Mouse (Mus musculus): Measurements from ENCODE around the gene 1700025B11Rik. TPM values are rescaled to one million over a fixed set of nuclear protein-coding genes. Genes with fewer than 3 reads are reported as not detected.

Gene 1700025B11Rik
- not detected in 2 replicates for polyA plus RNA-seq (2014; fragmentation: Nextera tagmentation; extraction: Ambion mirVana)

DNA sequence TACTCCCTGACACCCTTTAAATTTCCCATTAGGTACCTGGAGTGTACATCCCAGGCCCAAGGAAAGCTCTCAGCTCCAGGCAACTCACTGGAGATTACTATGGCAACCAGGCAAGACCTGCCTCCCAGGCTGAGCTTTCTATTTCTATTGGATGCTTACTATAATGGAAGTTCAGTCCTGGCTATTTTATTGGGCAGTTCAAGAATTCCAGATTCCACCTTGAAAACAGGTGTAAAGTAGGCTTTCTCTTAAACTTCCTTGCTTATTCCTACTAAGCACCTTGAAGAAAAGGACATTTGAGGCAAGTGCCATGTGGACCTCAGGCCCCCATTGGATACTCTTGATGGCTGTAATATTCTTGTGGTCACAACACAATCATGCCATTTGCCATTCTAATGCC, at the start of gene 1700025B11Rik:
TSS of gene 1700025B11Rik (minus strand) at position 101 of the 400 bp plus-strand sequence.
- ATAC-seq (ENCODE audit: low read depth), result no peak
- H3K9me3 ChIP-seq (ENCODE audit: control insufficient read depth, low read length), result no peaks in the 10 kb centered on the region
- no peaks in the 10 kb centered on the region for H3K27me3 ChIP-seq (ENCODE audit: control insufficient read depth, insufficient read depth, low read length)
- no peak within 1 kb of the TSS for H3K4me2 ChIP-seq (ENCODE audit: low read depth, low read length)
- no peaks in the 10 kb centered on the region for H3K4me1 ChIP-seq (ENCODE audit: control insufficient read depth, insufficient read depth, low read length)
- no peaks in the 10 kb centered on the region for H3K36me3 ChIP-seq (ENCODE audit: control insufficient read depth, insufficient read depth, low read length)
- no peak within 1 kb of the TSS for H3K27ac ChIP-seq (ENCODE audit: low read depth, low read length)
- H3K9ac ChIP-seq (replicated peaks; ENCODE audit: low read depth, low read length), result no peak within 1 kb of the TSS
- no peak within 1 kb of the TSS for H3K4me3 ChIP-seq (ENCODE audit: low read depth, low read length)

DNA sequence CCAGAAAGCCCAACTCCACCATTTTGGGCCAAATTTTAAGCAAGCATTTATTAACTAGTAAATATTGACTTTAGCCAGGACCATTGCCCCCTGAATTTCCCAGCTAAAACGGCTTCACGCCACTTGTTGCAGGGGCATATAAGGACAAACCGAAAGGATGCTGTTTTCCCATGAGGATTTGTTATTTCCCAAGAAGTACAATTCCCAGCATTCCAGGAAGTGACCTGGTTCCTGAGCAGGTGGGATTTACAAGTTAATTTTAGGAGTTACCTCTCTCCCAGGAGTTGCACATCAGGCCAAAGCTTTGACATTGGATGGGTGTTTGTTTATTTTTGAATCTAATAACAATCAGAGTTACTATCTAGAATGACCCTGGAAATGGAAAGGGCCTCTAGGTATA, 44.4 kb upstream of the 1700025B11Rik start:
- Histone ChIP-seq H3K27ac (ENCODE audit: low read depth, low read length) (no peak overlapping the region), H3K9me3 (ENCODE audit: control insufficient read depth, low read length) (no peaks in the 10 kb centered on the region), H3K27me3 (ENCODE audit: control insufficient read depth, insufficient read depth, low read length) (no peaks in the 10 kb centered on the region), H3K4me1 (ENCODE audit: control insufficient read depth, insufficient read depth, low read length) (no peaks in the 10 kb centered on the region), H3K36me3 (ENCODE audit: control insufficient read depth, insufficient read depth, low read length) (no peaks in the 10 kb centered on the region), H3K4me2 (ENCODE audit: low read depth, low read length) (no peak overlapping the region), H3K4me3 (ENCODE audit: low read depth, low read length) (no peak overlapping the region), H3K9ac (replicated peaks; ENCODE audit: low read depth, low read length) (no peak overlapping the region)
- no peak for ATAC-seq (ENCODE audit: low read depth)
- WGBS, result 97% methylated on average over 3 of the region's 3 CpGs

DNA sequence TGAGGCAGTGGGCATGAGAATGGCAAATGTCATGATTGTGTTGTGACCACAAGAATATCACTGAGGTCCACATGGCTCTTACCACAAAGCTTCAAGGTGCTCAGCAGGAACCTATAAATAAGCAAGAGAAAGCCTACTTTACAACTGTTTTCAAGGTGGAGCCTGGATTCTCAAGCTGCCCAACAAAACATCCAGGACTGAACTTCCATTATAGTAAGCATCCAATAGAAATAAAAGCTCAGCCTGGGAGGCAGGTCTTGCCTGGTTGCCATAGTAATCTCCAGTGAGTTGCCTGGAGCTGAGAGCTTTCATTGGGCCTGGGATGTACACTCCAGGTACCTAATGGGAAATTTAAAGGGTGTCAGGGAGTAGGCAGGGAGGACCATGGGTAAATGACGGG, 37.3 kb upstream of the 1700025B11Rik start, which contains the start of gene Gm36245:
TSS of gene Gm36245 (plus strand) at position 301 of the 400 bp plus-strand sequence.
- 79% methylated on average over 1 of the region's 1 CpGs for WGBS
- Histone ChIP-seq H3K9me3 (ENCODE audit: control insufficient read depth, low read length) (no peaks in the 10 kb centered on the region), H3K4me3 (ENCODE audit: low read depth, low read length) (no peak within 1 kb of the TSS), H3K4me2 (ENCODE audit: low read depth, low read length) (no peak within 1 kb of the TSS), H3K27me3 (ENCODE audit: control insufficient read depth, insufficient read depth, low read length) (no peaks in the 10 kb centered on the region), H3K36me3 (ENCODE audit: control insufficient read depth, insufficient read depth, low read length) (no peaks in the 10 kb centered on the region), H3K4me1 (ENCODE audit: control insufficient read depth, insufficient read depth, low read length) (no peaks in the 10 kb centered on the region), H3K9ac (replicated peaks; ENCODE audit: low read depth, low read length) (no peak within 1 kb of the TSS), H3K27ac (ENCODE audit: low read depth, low read length) (no peak within 1 kb of the TSS)
- ATAC-seq (ENCODE audit: low read depth), result no peak

DNA sequence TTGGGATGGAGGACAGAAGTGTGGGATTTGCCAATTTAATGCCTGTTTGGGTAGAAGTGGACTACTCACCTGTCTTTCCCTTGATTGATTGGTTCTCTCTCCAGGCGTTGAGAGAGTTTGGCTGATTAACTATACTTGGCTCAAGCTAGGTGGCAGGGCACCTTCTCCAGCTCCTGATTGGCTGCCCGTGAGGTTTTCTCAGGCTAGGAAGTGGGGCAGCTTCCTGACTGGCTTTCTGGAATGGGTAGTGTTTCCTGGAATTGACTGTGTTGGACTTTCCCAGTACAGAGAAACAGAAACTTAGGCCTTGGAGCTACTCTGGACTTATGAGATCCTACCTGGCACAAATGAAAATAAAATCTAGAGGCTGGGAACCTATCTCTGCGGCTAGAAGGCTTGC, 36.7 kb upstream of the 1700025B11Rik start:
- WGBS, result 82% methylated on average over 3 of the region's 3 CpGs
- no peaks in the 10 kb centered on the region for H3K36me3 ChIP-seq (ENCODE audit: control insufficient read depth, insufficient read depth, low read length)
- no peak for ATAC-seq (ENCODE audit: low read depth)
- H3K4me1 ChIP-seq (ENCODE audit: control insufficient read depth, insufficient read depth, low read length), result no peaks in the 10 kb centered on the region
- no peaks in the 10 kb centered on the region for H3K27me3 ChIP-seq (ENCODE audit: control insufficient read depth, insufficient read depth, low read length)
- no peak overlapping the region for H3K27ac ChIP-seq (ENCODE audit: low read depth, low read length)
- H3K9ac ChIP-seq (replicated peaks; ENCODE audit: low read depth, low read length), result no peak overlapping the region
- no peak overlapping the region for H3K4me2 ChIP-seq (ENCODE audit: low read depth, low read length)
- no peak overlapping the region for H3K4me3 ChIP-seq (ENCODE audit: low read depth, low read length)
- H3K9me3 ChIP-seq (ENCODE audit: control insufficient read depth, low read length), result no peaks in the 10 kb centered on the region

DNA sequence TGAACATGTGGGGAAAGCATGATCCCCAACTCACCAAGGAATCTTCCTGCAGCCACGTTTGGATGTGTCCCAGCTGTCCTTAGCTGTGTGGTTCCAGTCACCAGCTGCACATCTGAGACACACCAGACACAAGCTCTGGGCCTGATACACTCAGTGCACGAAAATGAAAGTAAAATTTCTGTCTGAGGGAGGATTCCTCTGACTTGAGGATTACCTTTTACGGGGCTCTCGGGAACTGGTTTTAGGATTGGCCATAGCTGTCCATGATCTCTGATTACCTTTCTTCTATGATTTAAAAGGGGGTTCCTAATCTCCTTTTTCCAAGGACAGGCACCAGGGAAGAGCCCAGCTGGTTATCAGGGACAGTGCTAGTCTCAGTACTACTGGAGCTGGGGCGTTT, 34.3 kb upstream of the 1700025B11Rik start, which contains the start of gene Apol10b:
TSS of gene Apol10b (minus strand) at position 165 of the 400 bp plus-strand sequence.
- no peak within 1 kb of the TSS for H3K4me3 ChIP-seq (ENCODE audit: low read depth, low read length)
- no peak for ATAC-seq (ENCODE audit: low read depth)

DNA sequence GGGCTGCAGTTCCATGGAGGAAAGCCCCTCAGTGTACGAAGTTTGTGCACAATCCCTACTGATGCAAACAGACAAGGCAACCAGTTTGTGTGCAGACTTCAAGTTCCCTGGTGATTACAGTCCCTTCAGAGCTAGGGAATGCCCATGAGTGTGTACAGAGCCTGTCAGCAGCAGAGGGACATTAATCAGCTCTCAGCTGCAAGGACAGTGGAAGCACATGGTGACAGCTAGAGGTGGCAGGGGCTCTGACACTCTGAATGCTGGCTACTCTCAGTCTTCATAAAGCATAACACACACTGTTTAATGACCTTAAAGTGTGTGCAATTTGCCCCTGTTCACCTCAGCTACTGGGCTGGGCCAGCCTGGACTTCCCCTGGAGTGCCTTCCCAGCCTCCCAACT, 31.9 kb upstream of the 1700025B11Rik start:
- H3K27me3 ChIP-seq (ENCODE audit: control insufficient read depth, insufficient read depth, low read length), result no peaks in the 10 kb centered on the region
- 65% methylated on average over 1 of the region's 1 CpGs for WGBS
- no peaks in the 10 kb centered on the region for H3K36me3 ChIP-seq (ENCODE audit: control insufficient read depth, insufficient read depth, low read length)
- no peak for ATAC-seq (ENCODE audit: low read depth)
- no peaks in the 10 kb centered on the region for H3K9me3 ChIP-seq (ENCODE audit: control insufficient read depth, low read length)
- no peak overlapping the region for H3K4me2 ChIP-seq (ENCODE audit: low read depth, low read length)
- H3K9ac ChIP-seq (replicated peaks; ENCODE audit: low read depth, low read length), result no peak overlapping the region
- no peaks in the 10 kb centered on the region for H3K4me1 ChIP-seq (ENCODE audit: control insufficient read depth, insufficient read depth, low read length)
- H3K27ac ChIP-seq (ENCODE audit: low read depth, low read length), result no peak overlapping the region
- H3K4me3 ChIP-seq (ENCODE audit: low read depth, low read length), result no peak overlapping the region

More for the DNA sequence above, 34.3 kb upstream of the 1700025B11Rik start, which contains the start of gene Apol10b:
- H3K4me1 ChIP-seq (ENCODE audit: control insufficient read depth, insufficient read depth, low read length), result no peaks in the 10 kb centered on the region
- no peaks in the 10 kb centered on the region for H3K9me3 ChIP-seq (ENCODE audit: control insufficient read depth, low read length)
- no peaks in the 10 kb centered on the region for H3K27me3 ChIP-seq (ENCODE audit: control insufficient read depth, insufficient read depth, low read length)
- H3K27ac ChIP-seq (ENCODE audit: low read depth, low read length), result no peak within 1 kb of the TSS
- no peaks in the 10 kb centered on the region for H3K36me3 ChIP-seq (ENCODE audit: control insufficient read depth, insufficient read depth, low read length)
- no peak within 1 kb of the TSS for H3K4me2 ChIP-seq (ENCODE audit: low read depth, low read length)
- 66% methylated on average over 5 of the region's 5 CpGs for WGBS
- H3K9ac ChIP-seq (replicated peaks; ENCODE audit: low read depth, low read length), result no peak within 1 kb of the TSS

DNA sequence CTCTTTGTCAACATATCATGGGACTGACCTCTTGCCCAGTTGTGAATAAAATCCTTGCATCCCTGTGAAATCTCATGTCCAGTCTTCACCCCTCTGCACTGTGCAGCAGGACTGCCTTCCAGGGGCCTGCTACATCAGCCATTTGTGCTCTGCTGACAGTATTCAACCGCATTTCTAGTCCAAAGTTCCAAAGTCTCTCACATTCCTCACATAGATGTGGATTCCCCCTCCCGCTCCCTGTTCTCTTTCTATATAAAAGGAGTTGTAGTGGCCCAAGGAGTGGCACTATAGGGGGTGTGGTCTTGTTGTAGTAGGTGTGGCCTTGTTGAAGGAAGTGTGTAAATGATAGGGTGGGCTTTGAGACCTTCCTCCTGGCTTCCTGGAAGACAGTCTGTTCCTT, 29.2 kb upstream of the 1700025B11Rik start:
- H3K27ac ChIP-seq (ENCODE audit: low read depth, low read length), result no peak overlapping the region
- no peaks in the 10 kb centered on the region for H3K27me3 ChIP-seq (ENCODE audit: control insufficient read depth, insufficient read depth, low read length)
- H3K9ac ChIP-seq (replicated peaks; ENCODE audit: low read depth, low read length), result no peak overlapping the region
- 87% methylated on average over 2 of the region's 2 CpGs for WGBS
- no peak overlapping the region for H3K4me3 ChIP-seq (ENCODE audit: low read depth, low read length)
- no peaks in the 10 kb centered on the region for H3K9me3 ChIP-seq (ENCODE audit: control insufficient read depth, low read length)
- ATAC-seq (ENCODE audit: low read depth), result no peak
- H3K4me1 ChIP-seq (ENCODE audit: control insufficient read depth, insufficient read depth, low read length), result no peaks in the 10 kb centered on the region
- H3K36me3 ChIP-seq (ENCODE audit: control insufficient read depth, insufficient read depth, low read length), result no peaks in the 10 kb centered on the region
- H3K4me2 ChIP-seq (ENCODE audit: low read depth, low read length), result no peak overlapping the region

DNA sequence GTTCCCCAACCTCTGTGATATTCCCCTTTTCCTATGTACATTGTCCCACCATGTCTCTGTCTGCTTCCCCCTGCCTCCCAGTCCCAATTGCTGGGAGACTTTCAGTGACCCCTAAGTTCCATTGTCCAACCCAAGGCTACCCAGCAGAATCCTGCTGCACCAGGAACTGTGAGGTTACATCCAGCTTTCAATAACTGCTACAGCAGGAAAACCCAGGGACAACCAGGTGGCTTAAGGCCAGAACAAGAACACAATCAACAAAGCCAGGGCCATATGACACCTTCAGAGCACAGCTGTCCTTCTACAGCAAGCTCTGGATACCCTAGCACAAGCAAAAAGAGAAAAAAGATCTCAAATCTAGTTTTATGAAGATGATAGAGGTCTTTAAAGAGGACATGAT, 27.3 kb upstream of the 1700025B11Rik start:
- H3K4me2 ChIP-seq (ENCODE audit: low read depth, low read length), result no peak overlapping the region
- no peaks in the 10 kb centered on the region for H3K4me1 ChIP-seq (ENCODE audit: control insufficient read depth, insufficient read depth, low read length)
- H3K36me3 ChIP-seq (ENCODE audit: control insufficient read depth, insufficient read depth, low read length), result no peaks in the 10 kb centered on the region
- no peak overlapping the region for H3K9ac ChIP-seq (replicated peaks; ENCODE audit: low read depth, low read length)
- no peak overlapping the region for H3K4me3 ChIP-seq (ENCODE audit: low read depth, low read length)
- H3K9me3 ChIP-seq (ENCODE audit: control insufficient read depth, low read length), result no peaks in the 10 kb centered on the region
- H3K27me3 ChIP-seq (ENCODE audit: control insufficient read depth, insufficient read depth, low read length), result no peaks in the 10 kb centered on the region
- no peak overlapping the region for H3K27ac ChIP-seq (ENCODE audit: low read depth, low read length)
- ATAC-seq (ENCODE audit: low read depth), result no peak

DNA sequence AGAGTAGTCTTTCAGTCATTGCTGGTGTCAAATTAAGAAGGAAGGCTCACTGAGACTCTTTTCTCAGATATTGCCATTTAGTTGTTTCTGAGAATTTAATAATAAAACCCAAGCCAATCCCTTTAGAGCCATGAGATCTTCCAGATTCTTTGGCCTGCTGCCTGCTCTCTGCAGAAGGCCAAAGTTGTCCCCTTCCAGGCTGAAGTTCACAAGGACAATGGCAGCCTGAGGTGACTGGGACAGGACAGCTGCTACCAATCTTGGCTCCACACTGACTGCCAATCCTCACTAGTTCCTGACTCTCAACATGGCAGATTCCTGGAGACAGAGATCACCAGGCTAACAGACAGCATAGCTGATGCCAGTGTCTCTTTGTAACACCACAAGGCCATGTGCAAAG, 25.3 kb upstream of the 1700025B11Rik start:
- Histone ChIP-seq H3K36me3 (ENCODE audit: control insufficient read depth, insufficient read depth, low read length) (no peaks in the 10 kb centered on the region), H3K4me3 (ENCODE audit: low read depth, low read length) (no peak overlapping the region), H3K27ac (ENCODE audit: low read depth, low read length) (no peak overlapping the region), H3K4me1 (ENCODE audit: control insufficient read depth, insufficient read depth, low read length) (no peaks in the 10 kb centered on the region), H3K9me3 (ENCODE audit: control insufficient read depth, low read length) (no peaks in the 10 kb centered on the region), H3K9ac (replicated peaks; ENCODE audit: low read depth, low read length) (no peak overlapping the region), H3K27me3 (ENCODE audit: control insufficient read depth, insufficient read depth, low read length) (no peaks in the 10 kb centered on the region), H3K4me2 (ENCODE audit: low read depth, low read length) (no peak overlapping the region)
- ATAC-seq (ENCODE audit: low read depth), result no peak

DNA sequence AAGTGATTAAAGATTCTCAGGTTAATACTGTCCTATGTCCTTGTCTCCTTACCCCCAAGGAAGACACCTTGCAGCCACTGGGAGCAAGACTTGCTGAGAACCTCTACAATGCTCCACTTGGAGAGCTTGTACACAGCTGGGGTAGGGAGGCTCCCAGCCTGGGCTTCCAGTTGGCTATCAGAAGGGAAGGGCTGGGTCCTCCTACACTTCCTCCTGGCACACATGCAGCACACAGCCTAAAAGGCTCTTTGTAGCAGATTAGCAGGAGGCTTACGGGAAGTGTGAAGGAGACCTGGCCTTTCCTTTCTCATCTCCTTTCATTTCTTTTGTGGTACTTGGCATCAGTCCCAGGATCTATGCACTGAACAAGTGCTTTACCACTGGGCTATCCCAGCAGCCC, 20.0 kb upstream of the 1700025B11Rik start:
- no peak overlapping the region for H3K9ac ChIP-seq (replicated peaks; ENCODE audit: low read depth, low read length)
- H3K4me2 ChIP-seq (ENCODE audit: low read depth, low read length), result no peak overlapping the region
- no peaks in the 10 kb centered on the region for H3K4me1 ChIP-seq (ENCODE audit: control insufficient read depth, insufficient read depth, low read length)
- no peak overlapping the region for H3K27ac ChIP-seq (ENCODE audit: low read depth, low read length)
- H3K9me3 ChIP-seq (ENCODE audit: control insufficient read depth, low read length), result no peaks in the 10 kb centered on the region
- ATAC-seq (ENCODE audit: low read depth), result no peak
- no peaks in the 10 kb centered on the region for H3K27me3 ChIP-seq (ENCODE audit: control insufficient read depth, insufficient read depth, low read length)
- H3K36me3 ChIP-seq (ENCODE audit: control insufficient read depth, insufficient read depth, low read length), result no peaks in the 10 kb centered on the region
- WGBS, result 42% methylated on average over 1 of the region's 1 CpGs
- H3K4me3 ChIP-seq (ENCODE audit: low read depth, low read length), result no peak overlapping the region

All from neural tube, embryonic 14.5 days (tissue).